Mouse (Mus musculus): ENCODE data around the gene Spata20. TPM values are rescaled to one million over a fixed set of nuclear protein-coding genes. Genes with fewer than 3 reads are reported as not detected.

The Spata20 gene
- polyA plus RNA-seq, 1 experiment from 2014 or later = not detected

DNA sequence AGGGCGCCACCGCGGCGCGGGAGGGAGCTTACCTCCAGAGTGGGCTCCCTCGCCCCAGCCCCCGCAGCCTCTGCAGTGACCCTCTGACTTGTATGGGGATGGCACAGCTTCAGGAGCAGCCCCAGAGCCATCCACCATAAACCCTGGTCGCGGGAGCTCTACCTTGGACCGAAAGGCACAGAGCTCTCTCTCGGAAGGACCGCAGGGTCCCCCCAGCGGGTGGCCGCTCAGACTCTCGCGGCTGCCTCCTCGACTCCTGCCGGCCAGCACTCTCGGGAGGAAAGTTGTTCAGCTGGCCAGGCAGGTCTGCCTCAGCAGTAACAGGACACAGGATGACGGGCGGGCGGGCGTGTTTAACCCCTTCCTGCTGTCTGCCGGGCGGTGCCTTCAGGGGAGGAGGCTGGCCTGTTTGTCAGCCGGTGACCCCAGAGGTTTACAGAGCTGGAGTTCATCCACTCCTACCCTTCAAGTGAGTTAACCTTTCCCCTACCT is 13.7 kb upstream of the Spata20 start, which contains the start of gene Epn3:
Gene Epn3, minus strand, starts transcription at position 314 of the 492 bp plus-strand sequence.
- H3K36me3 ChIP-seq (ENCODE audit: control insufficient read depth, insufficient read depth) = no peaks in the 10 kb centered on the region
- 0 out of 2 replicates have a peak within 1 kb of the TSS, but pooled peaks have one; percentile 8 for H3K4me3 ChIP-seq (ENCODE audit: low read depth, low read length)
- no peak within 1 kb of the TSS for H3K9ac ChIP-seq (ENCODE audit: low read depth, low read length)
- 2% methylated on average over 25 of the region's 26 CpGs for WGBS (ENCODE audit: insufficient replicate concordance)
- peak within 1 kb of the TSS; percentile 32 for H3K4me2 ChIP-seq (ENCODE audit: low read depth, low read length)
- no peaks in the 10 kb centered on the region for H3K4me1 ChIP-seq (ENCODE audit: control insufficient read depth, low read depth, low read length)
- ATAC-seq (ENCODE audit: low read depth) = no peak
- peaks cover 36% of the 10 kb centered on the region for H3K27me3 ChIP-seq (ENCODE audit: control insufficient read depth, insufficient read depth, low read depth, low read length)
- no peak within 1 kb of the TSS for H3K27ac ChIP-seq (ENCODE audit: low read length)
- no peaks in the 10 kb centered on the region for H3K9me3 ChIP-seq (replicated peaks; ENCODE audit: control insufficient read depth, low read length)

DNA sequence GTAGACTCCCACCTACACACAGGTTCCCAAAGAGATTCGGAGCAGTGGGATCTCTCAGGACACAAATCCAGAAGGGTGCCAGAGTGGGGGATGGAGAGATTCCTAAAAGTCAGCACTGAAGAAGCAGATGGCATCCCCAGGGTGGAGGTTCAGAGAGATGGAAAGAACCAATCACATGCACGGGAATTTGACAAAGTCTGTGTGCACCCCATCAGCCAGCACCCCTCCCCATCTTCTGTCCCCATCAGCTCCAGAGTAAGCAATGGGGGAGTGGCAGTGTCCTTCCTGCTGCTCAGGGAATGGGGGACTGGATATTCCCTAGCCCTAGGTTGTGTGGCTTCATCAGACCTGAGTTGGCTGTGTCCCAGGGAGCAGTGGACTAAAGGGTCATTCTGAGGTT is 13.1 kb upstream of the Spata20 start:
- whole genome bisulfite sequencing (ENCODE audit: insufficient replicate concordance) = 10% methylated on average over 2 of the region's 2 CpGs
- no peak overlapping the region for H3K9ac ChIP-seq (ENCODE audit: low read depth, low read length)
- no peaks in the 10 kb centered on the region for H3K4me1 ChIP-seq (ENCODE audit: control insufficient read depth, low read depth, low read length)
- H3K9me3 ChIP-seq (replicated peaks; ENCODE audit: control insufficient read depth, low read length) = no peaks in the 10 kb centered on the region
- H3K36me3 ChIP-seq (ENCODE audit: control insufficient read depth, insufficient read depth) = no peaks in the 10 kb centered on the region
- H3K4me2 ChIP-seq (ENCODE audit: low read depth, low read length) = no peak overlapping the region
- H3K4me3 ChIP-seq (ENCODE audit: low read depth, low read length) = no peak overlapping the region
- H3K27ac ChIP-seq (ENCODE audit: low read length) = no peak overlapping the region
- peaks cover 36% of the 10 kb centered on the region for H3K27me3 ChIP-seq (ENCODE audit: control insufficient read depth, insufficient read depth, low read depth, low read length)
- ATAC-seq (ENCODE audit: low read depth) = no peak

DNA sequence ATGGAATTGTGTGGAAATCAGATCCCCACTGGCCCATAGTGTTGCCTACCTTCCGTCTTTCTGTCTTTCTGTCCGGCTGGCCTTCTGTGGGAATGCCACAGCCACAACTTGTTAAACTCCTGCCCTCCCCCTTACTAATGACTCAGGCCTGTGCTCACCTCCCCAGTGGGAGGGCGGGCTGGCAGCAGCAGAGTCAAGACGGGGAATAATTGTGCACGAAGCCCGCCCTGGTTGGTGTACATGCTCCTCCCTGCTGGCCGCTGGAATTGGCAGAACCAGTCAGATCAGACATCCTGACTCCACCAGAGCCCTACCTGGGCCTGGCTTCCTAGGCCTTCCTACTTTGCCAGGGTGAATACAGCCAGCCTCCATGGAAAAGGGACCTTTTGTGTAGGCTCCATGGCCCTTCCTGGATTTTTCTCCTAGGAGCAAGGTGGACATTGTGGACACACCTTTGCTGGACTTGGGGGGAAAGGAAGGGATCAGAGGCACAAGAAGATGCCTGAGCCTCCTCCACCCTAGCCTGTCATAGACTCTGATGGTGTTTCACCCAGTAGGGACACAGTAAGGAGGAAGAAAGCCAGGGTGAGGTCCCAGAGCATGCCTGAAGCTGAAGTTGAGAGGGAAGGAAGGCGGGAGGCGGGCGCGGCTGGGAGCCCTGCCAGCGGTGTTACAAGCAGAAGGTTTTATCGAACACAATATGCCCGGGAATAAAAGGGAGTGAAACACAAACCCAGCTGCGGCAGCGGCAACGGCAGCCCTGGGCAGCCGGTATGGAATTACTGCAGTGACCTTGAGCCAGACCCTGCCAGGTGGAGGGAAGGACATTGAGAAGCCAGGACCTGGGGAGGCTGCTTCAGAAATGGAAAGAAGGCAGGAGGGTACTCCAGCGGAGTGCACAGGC is 12.4 kb upstream of the Spata20 start:
- 29% methylated on average over 19 of the region's 19 CpGs for WGBS (ENCODE audit: insufficient replicate concordance)
- H3K9ac ChIP-seq (ENCODE audit: low read depth, low read length) = no peak overlapping the region
- no peak overlapping the region for H3K4me2 ChIP-seq (ENCODE audit: low read depth, low read length)
- no peak overlapping the region for H3K27ac ChIP-seq (ENCODE audit: low read length)
- no peaks in the 10 kb centered on the region for H3K9me3 ChIP-seq (replicated peaks; ENCODE audit: control insufficient read depth, low read length)
- H3K36me3 ChIP-seq (ENCODE audit: control insufficient read depth, insufficient read depth) = no peaks in the 10 kb centered on the region
- H3K4me1 ChIP-seq (ENCODE audit: control insufficient read depth, low read depth, low read length) = no peaks in the 10 kb centered on the region
- peaks cover 36% of the 10 kb centered on the region for H3K27me3 ChIP-seq (ENCODE audit: control insufficient read depth, insufficient read depth, low read depth, low read length)
- H3K4me3 ChIP-seq (ENCODE audit: low read depth, low read length) = no peak overlapping the region
- ATAC-seq (ENCODE audit: low read depth) = no peak

DNA sequence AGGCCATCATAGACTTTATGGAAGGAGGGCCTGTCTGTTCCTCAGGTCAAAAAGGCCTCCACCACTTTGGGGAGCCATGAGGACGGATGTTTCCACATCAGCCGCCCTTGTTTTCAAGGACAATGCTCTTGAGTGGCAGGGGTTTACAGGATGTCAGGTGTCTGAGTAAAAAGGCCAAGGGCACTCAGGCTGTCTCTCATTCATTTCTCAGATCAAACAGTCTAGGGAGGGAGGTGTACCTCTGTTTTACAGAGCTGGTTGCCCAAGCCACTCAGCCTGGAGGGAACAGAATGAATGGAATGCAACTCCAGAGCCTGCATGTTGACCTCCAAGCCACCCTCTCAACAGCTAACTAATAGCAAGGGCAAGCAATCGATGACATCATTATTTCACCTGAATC is 9.4 kb upstream of the Spata20 start:
- peaks cover 47% of the 10 kb centered on the region for H3K27me3 ChIP-seq (ENCODE audit: control insufficient read depth, insufficient read depth, low read depth, low read length)
- no peak overlapping the region for H3K4me3 ChIP-seq (ENCODE audit: low read depth, low read length)
- 61% methylated on average over 3 of the region's 3 CpGs for WGBS (ENCODE audit: insufficient replicate concordance)
- H3K27ac ChIP-seq (ENCODE audit: low read length) = no peak overlapping the region
- ATAC-seq (ENCODE audit: low read depth) = no peak
- H3K9ac ChIP-seq (ENCODE audit: low read depth, low read length) = no peak overlapping the region
- H3K9me3 ChIP-seq (replicated peaks; ENCODE audit: control insufficient read depth, low read length) = no peaks in the 10 kb centered on the region
- H3K4me2 ChIP-seq (ENCODE audit: low read depth, low read length) = no peak overlapping the region
- no peaks in the 10 kb centered on the region for H3K4me1 ChIP-seq (ENCODE audit: control insufficient read depth, low read depth, low read length)
- H3K36me3 ChIP-seq (ENCODE audit: control insufficient read depth, insufficient read depth) = no peaks in the 10 kb centered on the region

DNA sequence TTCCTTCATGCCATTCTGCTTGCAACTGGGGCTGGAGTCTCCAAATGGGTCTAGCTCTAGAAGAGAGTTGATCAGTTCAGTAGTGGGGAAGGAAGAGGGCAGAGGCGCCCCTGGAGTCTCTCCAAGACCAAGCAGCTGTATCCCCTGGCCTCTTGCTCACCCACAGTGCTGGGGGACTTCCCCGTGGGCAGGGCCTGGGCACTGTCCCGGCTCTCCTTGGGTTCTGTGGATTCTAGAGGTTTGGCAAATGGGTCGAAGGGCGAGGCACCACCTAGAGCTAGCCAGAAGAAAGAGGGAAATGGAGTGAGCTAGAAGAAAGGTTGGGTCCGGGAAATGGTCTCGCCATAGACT is 5.7 kb upstream of the Spata20 start:
- no peak overlapping the region for H3K9ac ChIP-seq (ENCODE audit: low read depth, low read length)
- H3K27ac ChIP-seq (ENCODE audit: low read length) = no peak overlapping the region
- H3K4me1 ChIP-seq (ENCODE audit: control insufficient read depth, low read depth, low read length) = no peaks in the 10 kb centered on the region
- H3K4me2 ChIP-seq (ENCODE audit: low read depth, low read length) = no peak overlapping the region
- no peaks in the 10 kb centered on the region for H3K9me3 ChIP-seq (replicated peaks; ENCODE audit: control insufficient read depth, low read length)
- 27% methylated on average over 7 of the region's 7 CpGs for WGBS (ENCODE audit: insufficient replicate concordance)
- ATAC-seq (ENCODE audit: low read depth) = no peak
- H3K27me3 ChIP-seq (ENCODE audit: control insufficient read depth, insufficient read depth, low read depth, low read length) = peaks cover 34% of the 10 kb centered on the region
- no peak overlapping the region for H3K4me3 ChIP-seq (ENCODE audit: low read depth, low read length)
- no peaks in the 10 kb centered on the region for H3K36me3 ChIP-seq (ENCODE audit: control insufficient read depth, insufficient read depth)

DNA sequence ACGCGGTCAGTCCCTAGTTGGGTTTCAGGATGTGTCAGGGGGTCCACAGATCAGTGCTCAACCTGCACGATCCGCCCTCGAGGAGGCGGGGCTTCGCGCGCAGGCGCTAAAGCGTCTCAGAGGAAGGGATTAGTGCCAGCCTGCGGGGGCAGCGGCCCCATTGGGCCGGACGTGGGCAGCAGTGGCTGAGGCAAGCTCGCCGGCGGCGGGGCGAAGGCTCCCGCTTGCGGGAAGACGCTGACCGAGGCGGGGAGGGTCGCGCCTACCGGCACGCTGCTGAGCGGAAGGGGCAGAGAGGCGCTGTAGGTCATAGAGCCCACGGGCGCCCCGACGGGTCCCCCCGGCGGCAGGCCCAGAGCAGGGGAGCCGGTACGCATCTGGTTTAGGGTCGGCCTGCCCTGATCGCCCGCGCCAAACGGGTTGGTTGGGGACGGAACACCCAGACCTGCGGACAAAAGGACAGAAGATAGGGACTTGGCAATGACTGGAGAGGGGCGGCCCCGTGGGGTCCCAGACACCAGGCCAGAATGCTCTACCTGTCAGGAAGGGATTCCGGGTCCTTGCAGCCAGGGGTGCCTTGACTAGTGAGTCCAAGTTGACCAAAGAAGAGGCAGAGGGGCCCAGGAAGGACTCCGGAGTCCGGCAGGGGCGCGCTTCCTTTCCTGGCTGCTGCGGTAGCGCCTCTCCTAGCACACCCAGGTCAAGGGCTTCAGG is 5.2 kb upstream of the Spata20 start:
- no peak overlapping the region for H3K27ac ChIP-seq (ENCODE audit: low read length)
- no peak overlapping the region for H3K9ac ChIP-seq (ENCODE audit: low read depth, low read length)
- no peaks in the 10 kb centered on the region for H3K4me1 ChIP-seq (ENCODE audit: control insufficient read depth, low read depth, low read length)
- no peaks in the 10 kb centered on the region for H3K36me3 ChIP-seq (ENCODE audit: control insufficient read depth, insufficient read depth)
- 4% methylated on average over 55 of the region's 55 CpGs for WGBS (ENCODE audit: insufficient replicate concordance)
- peaks cover 37% of the 10 kb centered on the region for H3K27me3 ChIP-seq (ENCODE audit: control insufficient read depth, insufficient read depth, low read depth, low read length)
- ATAC-seq (ENCODE audit: low read depth) = no peak
- H3K4me2 ChIP-seq (ENCODE audit: low read depth, low read length) = peak overlapping the region; percentile 58
- H3K9me3 ChIP-seq (replicated peaks; ENCODE audit: control insufficient read depth, low read length) = no peaks in the 10 kb centered on the region
- peak overlapping the region; percentile 44 for H3K4me3 ChIP-seq (ENCODE audit: low read depth, low read length)

DNA sequence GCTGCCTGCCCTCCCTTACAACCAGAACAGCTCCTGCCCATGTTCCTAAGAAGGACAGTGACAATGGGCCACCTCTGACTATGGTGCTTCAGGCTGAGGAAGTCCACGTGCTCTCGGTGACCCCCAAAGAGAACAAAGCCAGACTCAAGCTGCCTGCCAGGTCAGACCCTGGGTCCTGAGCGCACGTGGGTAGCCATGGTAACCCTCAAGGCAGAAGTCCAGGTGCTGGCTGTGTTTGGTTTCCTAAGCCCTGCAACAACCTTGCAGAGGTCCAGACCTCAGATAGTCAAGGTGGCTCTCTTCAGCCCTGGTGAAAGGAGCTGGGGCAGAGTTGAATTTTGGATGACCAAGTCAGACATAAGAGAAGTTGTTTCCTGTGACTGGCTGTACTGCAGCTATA is 3.8 kb upstream of the Spata20 start:
- no peak overlapping the region for H3K27ac ChIP-seq (ENCODE audit: low read length)
- no peak overlapping the region for H3K9ac ChIP-seq (ENCODE audit: low read depth, low read length)
- H3K4me1 ChIP-seq (ENCODE audit: control insufficient read depth, low read depth, low read length) = no peaks in the 10 kb centered on the region
- no peak overlapping the region for H3K4me2 ChIP-seq (ENCODE audit: low read depth, low read length)
- no peaks in the 10 kb centered on the region for H3K9me3 ChIP-seq (replicated peaks; ENCODE audit: control insufficient read depth, low read length)
- 42% methylated on average over 4 of the region's 4 CpGs for WGBS (ENCODE audit: insufficient replicate concordance)
- no peaks in the 10 kb centered on the region for H3K36me3 ChIP-seq (ENCODE audit: control insufficient read depth, insufficient read depth)
- H3K4me3 ChIP-seq (ENCODE audit: low read depth, low read length) = no peak overlapping the region
- no peak for ATAC-seq (ENCODE audit: low read depth)
- H3K27me3 ChIP-seq (ENCODE audit: control insufficient read depth, insufficient read depth, low read depth, low read length) = peaks cover 40% of the 10 kb centered on the region

DNA sequence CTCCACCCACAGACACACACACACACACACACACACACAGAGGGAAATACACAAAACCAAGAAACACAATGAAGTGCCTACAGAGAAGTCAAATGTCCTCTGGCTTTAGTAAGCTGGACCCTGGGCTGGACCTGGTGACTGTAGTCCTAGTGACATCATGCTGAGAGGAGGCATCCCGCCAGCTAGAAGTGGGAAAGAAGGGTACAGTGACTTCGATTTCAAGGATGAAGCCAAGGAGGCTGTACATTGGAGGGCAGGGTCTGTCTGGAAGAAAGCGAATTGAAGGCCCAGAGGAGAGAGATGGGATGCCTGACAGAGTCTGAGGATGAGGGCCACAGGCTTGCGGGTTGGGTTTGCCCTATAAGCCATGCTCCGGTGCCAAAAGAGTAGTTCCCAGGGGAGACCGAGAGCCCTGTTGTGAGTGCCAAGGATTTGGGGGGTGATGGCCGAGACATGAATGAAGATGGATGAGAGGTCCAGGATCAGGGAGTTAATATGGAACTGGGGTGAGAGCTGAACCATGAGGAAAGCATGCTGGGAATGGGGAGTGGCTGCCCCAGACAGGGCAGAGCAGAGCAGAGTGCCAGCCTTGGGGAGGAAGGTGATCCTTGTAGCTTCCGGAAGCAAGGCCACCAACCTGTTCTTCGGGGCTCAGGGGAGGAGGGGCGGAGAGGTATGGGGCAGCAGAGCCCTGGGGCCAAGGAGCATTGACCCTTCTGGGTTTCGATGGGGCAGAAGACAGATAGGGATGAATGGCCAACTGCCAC is 3.0 kb upstream of the Spata20 start:
- H3K4me3 ChIP-seq (ENCODE audit: low read depth, low read length) = no peak overlapping the region
- H3K27me3 ChIP-seq (ENCODE audit: control insufficient read depth, insufficient read depth, low read depth, low read length) = peaks cover 40% of the 10 kb centered on the region
- no peak for ATAC-seq (ENCODE audit: low read depth)
- H3K9me3 ChIP-seq (replicated peaks; ENCODE audit: control insufficient read depth, low read length) = no peaks in the 10 kb centered on the region
- H3K9ac ChIP-seq (ENCODE audit: low read depth, low read length) = no peak overlapping the region
- WGBS (ENCODE audit: insufficient replicate concordance) = 62% methylated on average over 11 of the region's 11 CpGs
- no peak overlapping the region for H3K27ac ChIP-seq (ENCODE audit: low read length)
- H3K36me3 ChIP-seq (ENCODE audit: control insufficient read depth, insufficient read depth) = no peaks in the 10 kb centered on the region
- H3K4me2 ChIP-seq (ENCODE audit: low read depth, low read length) = no peak overlapping the region
- H3K4me1 ChIP-seq (ENCODE audit: control insufficient read depth, low read depth, low read length) = no peaks in the 10 kb centered on the region

Data from liver, embryonic 16.5 days (tissue).